Mouse (Mus musculus) forebrain, embryonic 12.5 days (tissue): ENCODE measurements around the gene Gm21679. TPM values are rescaled to one million over a fixed set of nuclear protein-coding genes. Genes with fewer than 3 reads are reported as not detected.
"Not testable (repeated sequence)": the region's sequence is repeated elsewhere in the genome, so short reads cannot be mapped to it uniquely, and the experiment has no call there.

Experiments used
- ATAC-seq: fragments of 200-750 bp; cut with Nextera tagmentation; 2 replicates; pipeline ENCODE4 v1.8.0; 2017; ENCODE audit warnings: moderate TSS enrichment; ENCODE audit not compliant: low FRiP score
- H3K27ac ChIP-seq: fragments of 300-500 bp; sonication (generic); 2 replicates; pipeline ENCODE4 v1.5.1; 2016; ENCODE audit warnings: mild to moderate bottlenecking
- H3K27me3 ChIP-seq: fragments of 300-500 bp; sonication (generic); 2 replicates; pipeline ENCODE4 v1.6.1; 2016; ENCODE audit warnings: mild to moderate bottlenecking
- H3K36me3 ChIP-seq: fragments of 300-500 bp; sonication (generic); replicated peaks from 2 replicates; pipeline ENCODE4 v1.6.1; 2016; ENCODE audit warnings: mild to moderate bottlenecking
- H3K4me1 ChIP-seq: fragments of 300-500 bp; sonication (generic); 2 replicates; pipeline ENCODE4 v1.6.1; 2016
- H3K4me2 ChIP-seq: fragments of 300-500 bp; sonication (generic); 2 replicates; pipeline ENCODE4 v1.6.1; 2016; ENCODE audit warnings: mild to moderate bottlenecking, moderate library complexity
- H3K4me3 ChIP-seq: fragments of 300-500 bp; sonication (generic); replicated peaks from 2 replicates; pipeline ENCODE4 v1.5.1; 2016; ENCODE audit warnings: mild to moderate bottlenecking
- H3K9ac ChIP-seq: fragments of 300-500 bp; sonication (generic); 2 replicates; pipeline ENCODE4 v1.6.1; 2016; ENCODE audit warnings: mild to moderate bottlenecking
- H3K9me3 ChIP-seq: fragments of 300-500 bp; sonication (generic); 2 replicates; pipeline ENCODE4 v1.6.1; 2016
- WGBS: fragments of 180-500 bp; shearing (Covaris S2); methylation state at CpG from one replicate; pipeline ENCODE4 v1.1.7; 2016; 5-methylcytosine and 5-hydroxymethylcytosine counted together
- polyA plus RNA-seq: library from polyadenylated mRNA; unstranded; fragments of >200 nt; fragmentation: Nextera tagmentation; extraction: Ambion mirVana; gene quantifications from 2 replicates; pipeline ENCODE4 v1.2.1, GENCODE M21; 2016

Gene Gm21679
- not detected in 2 replicates for polyA plus RNA-seq

DNA sequence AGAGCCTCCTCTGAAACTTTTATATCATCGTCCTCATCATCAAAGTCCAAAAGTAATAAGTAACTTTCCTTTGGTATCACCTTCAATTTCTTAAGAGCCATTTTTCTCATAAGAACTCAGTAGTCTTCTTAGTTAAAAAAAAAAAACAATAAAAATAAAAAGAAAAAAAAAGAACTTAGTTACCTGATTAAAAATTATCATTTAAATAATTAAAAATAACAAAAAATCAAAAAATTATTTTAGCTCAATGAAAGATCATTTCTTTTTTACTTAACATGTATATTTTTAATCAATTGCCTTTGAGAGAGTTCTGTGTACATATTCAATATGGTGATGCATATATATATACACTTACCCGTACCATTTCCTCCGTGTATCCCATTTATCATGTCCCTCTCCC is at the start of gene Gm21679:
Gene Gm21679 (minus strand): TSS at position 101 of the 400 bp plus-strand sequence.
- not testable (repeated sequence) for H3K27me3 ChIP-seq, H3K9me3 ChIP-seq, H3K27ac ChIP-seq, H3K9ac ChIP-seq, ATAC-seq, H3K36me3 ChIP-seq, H3K4me1 ChIP-seq, H3K4me2 ChIP-seq, H3K4me3 ChIP-seq
- no CpG with 5 or more reads among the region's 3 CpGs for WGBS
